Mouse (Mus musculus) limb, embryonic 12.5 days (tissue): Measurements from ENCODE around the gene Vmn2r104. TPM values are rescaled to one million over a fixed set of nuclear protein-coding genes. Genes with fewer than 3 reads are reported as not detected.

Experiments
- ATAC-seq: fragments of 200-750 bp; cut with Nextera tagmentation; 2 replicates; pipeline ENCODE4 v1.8.0; 2017; ENCODE audit warnings: low read depth, moderate TSS enrichment; ENCODE audit not compliant: insufficient number of reproducible peaks, insufficient read depth, low FRiP score, low TSS enrichment
- H3K27ac ChIP-seq: fragments of 300-500 bp; sonication (generic); 2 replicates; pipeline ENCODE4 v1.5.1; 2016; ENCODE audit warnings: mild to moderate bottlenecking, moderate library complexity
- H3K27me3 ChIP-seq: fragments of 300-500 bp; sonication (generic); 2 replicates; pipeline ENCODE4 v1.6.1; 2016; ENCODE audit warnings: mild to moderate bottlenecking, moderate library complexity
- H3K36me3 ChIP-seq: fragments of 300-500 bp; sonication (generic); 2 replicates; pipeline ENCODE4 v1.6.1; 2016; ENCODE audit warnings: mild to moderate bottlenecking, moderate library complexity
- H3K4me1 ChIP-seq: fragments of 300-500 bp; sonication (generic); replicated peaks from 2 replicates; pipeline ENCODE4 v1.6.1; 2016
- H3K4me2 ChIP-seq: fragments of 300-500 bp; sonication (generic); 2 replicates; pipeline ENCODE4 v1.6.1; 2016; ENCODE audit warnings: mild to moderate bottlenecking, moderate library complexity
- H3K4me3 ChIP-seq: fragments of 300-500 bp; sonication (generic); replicated peaks from 2 replicates; pipeline ENCODE4 v1.5.1; 2016; ENCODE audit warnings: mild to moderate bottlenecking
- H3K9ac ChIP-seq: fragments of 300-500 bp; sonication (generic); replicated peaks from 2 replicates; pipeline ENCODE4 v1.6.1; 2016; ENCODE audit warnings: mild to moderate bottlenecking, moderate library complexity
- H3K9me3 ChIP-seq: fragments of 300-500 bp; sonication (generic); 2 replicates; pipeline ENCODE4 v1.6.1; 2016; ENCODE audit warnings: mild to moderate bottlenecking, moderate library complexity
- WGBS: fragments of 180-500 bp; shearing (Covaris S2); methylation state at CpG from one replicate; pipeline ENCODE4 v1.1.7; 2016; 5-methylcytosine and 5-hydroxymethylcytosine counted together
- polyA plus RNA-seq: library from polyadenylated mRNA; unstranded; fragments of >200 nt; fragmentation: Nextera tagmentation; extraction: Ambion mirVana; gene quantifications from 2 replicates; pipeline ENCODE4 v1.2.1, GENCODE M21; 2016

Vmn2r104 gene
- polyA plus RNA-seq = not detected in 2 replicates

- Histone ChIP-seq H3K27ac (no peak within 1 kb of the TSS), H3K4me3 (no peak within 1 kb of the TSS), H3K36me3 (no peaks in the 10 kb centered on the region), H3K9me3 (peaks cover 44% of the 10 kb centered on the region), H3K4me1 (no peaks in the 10 kb centered on the region), H3K4me2 (no peak within 1 kb of the TSS), H3K27me3 (no peaks in the 10 kb centered on the region), H3K9ac (no peak within 1 kb of the TSS)
- 82% methylated on average over 1 of the region's 1 CpGs for WGBS
- ATAC-seq = no peak
These were observed at the start of gene Vmn2r104 for GRCm38 (mm10) chr17:20048236-20048635. Gene Vmn2r104 (minus strand): TSS chr17:20048336.

GRCm38 (mm10) chr17:20074090-20074489, 26.0 kb upstream of the Vmn2r104 start:
- H3K4me3 ChIP-seq = no peak overlapping the region
- H3K27me3 ChIP-seq = no peaks in the 10 kb centered on the region
- H3K27ac ChIP-seq = no peak overlapping the region
- H3K4me2 ChIP-seq = no peak overlapping the region
- H3K9ac ChIP-seq = no peak overlapping the region
- H3K36me3 ChIP-seq = no peaks in the 10 kb centered on the region
- peaks cover 21% of the 10 kb centered on the region; the same call in 1 of the 2 replicates for H3K9me3 ChIP-seq
- no peak for ATAC-seq
- 84% methylated on average over 6 of the region's 6 CpGs for WGBS
- no peaks in the 10 kb centered on the region for H3K4me1 ChIP-seq

- no peaks in the 10 kb centered on the region for H3K36me3 ChIP-seq
- no peak overlapping the region for H3K9ac ChIP-seq
- no peak overlapping the region for H3K27ac ChIP-seq
- WGBS = 87% methylated on average over 4 of the region's 4 CpGs
- no peak overlapping the region for H3K4me3 ChIP-seq
- H3K9me3 ChIP-seq = peaks cover 14% of the 10 kb centered on the region; the same call in 1 of the 2 replicates
- H3K4me1 ChIP-seq = no peaks in the 10 kb centered on the region
- ATAC-seq = no peak
- no peak overlapping the region for H3K4me2 ChIP-seq
- no peaks in the 10 kb centered on the region for H3K27me3 ChIP-seq
These were observed 23.7 kb upstream of the Vmn2r104 start for GRCm38 (mm10) chr17:20071656-20072396.

Other genes with a start within 250 kb of the Vmn2r104 start
- not detected in 2 replicates for gene Fpr-rs7, start 65.9 kb upstream of the Vmn2r104 start, polyA plus RNA-seq
- not detected in 2 replicates for gene Fpr-rs6, start 134.8 kb upstream of the Vmn2r104 start, polyA plus RNA-seq
- not detected in 2 replicates for gene Vmn2r105, start 186.7 kb upstream of the Vmn2r104 start, polyA plus RNA-seq
- not detected in 2 replicates for gene Vmn2r106, start 237.2 kb upstream of the Vmn2r104 start, polyA plus RNA-seq